Mouse (Mus musculus) left cerebral cortex, adult 2 months (tissue): ENCODE measurements around the gene Mocs2. TPM values are rescaled to one million over a fixed set of nuclear protein-coding genes. Genes with fewer than 3 reads are reported as not detected.

ENCODE experiments used
- DNase-seq, 2 experiments: peaks; one replicate each; pipeline ENCODE4 v3.0.0; 2021 to 2022; ENCODE audit warnings: low spot score in 2 of 2, mixed read lengths in 1 of 2; ENCODE audit errors: extremely low spot score in 1 of 2
- H3K27ac ChIP-seq: fragments of 200-600 bp; 2 replicates; pipeline ENCODE4 v1.8.1; 2022
- H3K4me3 ChIP-seq: fragments of 200-600 bp; 2 replicates; pipeline ENCODE4 v1.8.1; 2022
- CTCF ChIP-seq: fragments of 200-600 bp; IDR thresholded peaks from 2 replicates; pipeline ENCODE4 v1.8.1; 2022; ENCODE audit warnings: antibody characterized with exemption, mild to moderate bottlenecking, moderate library complexity
- intact Hi-C: fragments of 180-260 bp; cut with DNase I; formaldehyde crosslinking; loops from one replicate; pipeline ENCODE4 v1.15.1; 2025
- total RNA-seq, 2 experiments: library from RNA; stranded (reverse); gene quantifications; 2 replicates each; pipeline ENCODE4 v1.2.3; 2021

The Mocs2 gene
- total RNA-seq, 2 experiments from 2014 or later: 70.6 to 78.0 TPM

DNA sequence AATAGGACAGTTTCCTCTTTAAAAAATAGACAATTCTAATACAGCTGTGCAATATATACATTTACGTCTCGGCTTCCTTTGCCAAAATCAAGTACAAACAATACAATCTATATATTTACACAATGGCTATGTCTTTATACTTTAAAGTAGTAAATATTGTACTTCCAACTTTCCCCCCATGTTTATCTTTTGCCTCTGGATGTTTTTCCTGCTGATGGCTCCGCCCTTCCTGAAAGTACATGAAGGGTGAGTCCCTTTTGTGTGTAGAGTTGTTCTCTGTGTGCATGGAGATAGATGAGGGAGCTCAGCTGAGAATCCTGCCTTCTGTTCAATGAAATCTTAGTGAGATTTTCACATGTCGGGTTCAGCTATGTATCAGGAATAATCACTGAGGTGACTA is 15.3 kb downstream of the Mocs2 start:
- DNase-seq: no peak
- Histone ChIP-seq H3K4me3 (no peak overlapping the region), H3K27ac (no peak overlapping the region)
- TF ChIP-seq CTCF: no peak
- intact Hi-C loops: loop anchor here (5.0 kb wide), 2 partner anchors 259 to 1884 kb away; partner anchors contain the start of gene Pelo

DNA sequence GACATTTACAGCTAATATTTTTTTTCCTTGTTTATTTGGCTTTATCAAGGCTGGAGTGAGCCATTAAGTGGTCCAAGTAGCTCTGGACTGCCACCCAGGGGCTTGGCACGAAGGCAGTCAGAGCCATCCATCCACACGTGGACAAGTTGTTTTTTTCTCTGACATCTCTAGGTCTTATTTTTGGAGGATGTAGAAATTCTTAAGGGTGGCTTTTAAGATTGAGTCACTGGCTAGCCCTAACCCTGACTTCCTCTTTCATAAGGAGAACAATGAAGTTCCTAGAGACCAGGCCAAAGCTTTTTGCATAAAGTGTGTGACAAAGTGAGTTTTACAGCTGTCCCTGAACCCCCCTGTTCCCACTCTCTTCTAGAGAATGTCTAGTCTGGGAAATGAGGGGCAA is 16.5 kb downstream of the Mocs2 start:
- DNase-seq: no peak
- intact Hi-C loops: loop anchor here (5.0 kb wide), 2 partner anchors 258 to 1883 kb away; partner anchors contain the start of gene Pelo
- Histone ChIP-seq H3K4me3 (no peak overlapping the region), H3K27ac (no peak overlapping the region)
- TF ChIP-seq CTCF: no peak

DNA sequence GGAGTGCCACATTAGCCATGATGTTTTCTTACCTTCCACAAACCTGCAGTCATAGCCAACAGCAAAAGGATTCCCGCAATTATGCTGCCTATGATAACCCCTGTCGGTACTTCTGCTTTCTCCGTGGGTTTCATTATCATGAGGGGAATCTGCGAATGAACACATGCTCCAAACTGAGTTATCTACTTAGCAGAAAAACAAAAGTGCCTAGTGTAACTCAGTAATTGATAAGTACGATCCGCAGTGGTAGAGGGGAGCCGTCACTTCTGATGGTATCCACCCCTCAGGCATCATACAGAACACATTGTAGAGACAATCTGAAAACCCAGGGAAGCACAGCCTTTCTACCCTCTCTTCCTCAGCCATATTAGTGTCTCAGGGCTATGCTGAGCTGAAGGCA is 19.0 kb downstream of the Mocs2 start:
- Histone ChIP-seq H3K4me3 (no peak overlapping the region), H3K27ac (no peak overlapping the region)
- no peak for DNase-seq
- TF ChIP-seq CTCF: no peak
- intact Hi-C loops: no loop called here

DNA sequence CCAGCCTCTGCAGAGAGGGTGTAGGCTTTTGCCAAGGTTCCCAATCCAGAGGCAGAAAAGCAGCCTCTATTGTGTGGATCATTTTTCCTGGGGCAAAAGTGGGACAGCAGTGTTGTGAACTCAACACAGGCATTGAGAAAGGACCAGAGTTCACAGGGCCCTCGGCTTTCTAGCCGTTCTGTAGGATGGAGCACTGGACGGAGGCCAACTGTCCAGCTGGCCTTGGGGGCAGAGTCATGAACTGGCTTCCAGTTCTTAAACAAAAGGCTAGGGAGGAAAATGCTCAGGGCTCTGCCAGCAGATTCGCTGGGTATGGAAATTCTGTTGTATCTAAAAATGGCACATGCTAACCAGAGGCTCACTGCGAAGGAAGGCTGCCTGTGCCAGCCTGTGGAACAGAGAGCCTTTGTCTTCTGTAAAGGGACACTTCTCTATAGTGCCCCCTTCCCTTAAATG is 20.5 kb downstream of the Mocs2 start:
- no peak for TF ChIP-seq CTCF
- intact Hi-C loops: no loop called here

DNA sequence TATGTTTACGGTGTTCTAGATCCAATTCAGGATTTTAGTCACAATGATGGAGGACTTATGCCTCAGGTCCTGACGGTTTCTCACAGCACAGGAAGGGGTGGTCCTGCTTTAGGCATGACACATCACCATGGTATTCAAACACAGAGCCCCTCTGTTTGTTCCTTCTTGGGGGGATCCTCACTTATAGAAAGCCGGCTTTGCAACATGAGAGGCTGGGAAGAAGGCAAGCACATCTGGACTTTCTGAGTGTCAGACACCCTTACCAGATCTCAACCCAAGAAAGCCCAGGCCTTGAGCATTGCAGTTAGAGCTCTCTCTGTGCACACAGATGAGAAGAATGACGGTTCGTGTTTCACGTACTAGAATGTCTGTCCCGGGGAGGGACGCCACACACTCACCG is 21.1 kb downstream of the Mocs2 start:
- Histone ChIP-seq H3K4me3 (no peak overlapping the region), H3K27ac (no peak overlapping the region)
- TF ChIP-seq CTCF: no peak
- intact Hi-C loops: no loop called here
- no peak for DNase-seq

More for the DNA sequence above, 20.5 kb downstream of the Mocs2 start:
- H3K27ac ChIP-seq: no peak overlapping the region
- H3K4me3 ChIP-seq: no peak overlapping the region
- DNase-seq: peak; percentile 34 to 53

DNA sequence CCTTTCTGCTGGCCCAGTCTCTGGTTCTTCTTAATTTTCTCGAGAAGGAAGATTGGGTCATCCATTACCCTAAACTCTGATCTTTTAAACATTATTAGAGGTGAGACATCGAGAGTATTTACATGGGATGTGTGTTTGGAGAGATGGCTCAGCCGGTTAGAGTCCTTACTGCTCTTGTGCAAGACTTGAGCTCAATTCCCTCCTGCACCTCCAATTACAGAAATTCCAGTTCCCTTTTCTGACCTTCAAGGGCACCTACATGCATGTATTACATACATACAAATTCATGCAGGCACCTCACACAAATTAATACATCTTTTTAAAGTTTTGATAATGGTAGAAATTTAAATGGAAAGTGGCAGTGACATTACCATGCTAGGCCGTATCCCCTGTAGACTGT is 22.5 kb downstream of the Mocs2 start:
- Histone ChIP-seq H3K27ac (no peak overlapping the region), H3K4me3 (no peak overlapping the region)
- no peak for DNase-seq
- intact Hi-C loops: no loop called here
- TF ChIP-seq CTCF: no peak

DNA sequence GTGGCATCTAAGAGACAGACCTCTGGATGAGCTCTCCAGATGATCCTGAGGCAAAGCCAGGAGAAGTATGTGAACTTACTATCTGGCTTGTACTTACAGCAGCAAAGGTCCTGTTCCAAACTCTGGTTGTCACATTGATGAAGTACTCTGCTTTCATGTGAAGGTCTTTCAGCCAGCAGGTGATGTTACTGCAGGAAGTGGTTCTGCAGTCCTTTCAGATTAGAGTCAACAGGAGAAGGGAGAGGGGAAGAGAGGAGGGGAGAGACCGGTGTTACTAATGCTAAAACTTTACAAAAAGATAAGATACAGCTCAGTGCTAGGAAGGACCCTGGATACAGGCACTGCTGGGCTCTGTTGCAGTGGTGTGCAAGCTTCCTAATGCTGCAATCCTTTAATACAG is 25.3 kb downstream of the Mocs2 start:
- intact Hi-C loops: no loop called here
- Histone ChIP-seq H3K27ac (no peak overlapping the region), H3K4me3 (no peak overlapping the region)
- TF ChIP-seq CTCF: no peak
- no peak for DNase-seq

DNA sequence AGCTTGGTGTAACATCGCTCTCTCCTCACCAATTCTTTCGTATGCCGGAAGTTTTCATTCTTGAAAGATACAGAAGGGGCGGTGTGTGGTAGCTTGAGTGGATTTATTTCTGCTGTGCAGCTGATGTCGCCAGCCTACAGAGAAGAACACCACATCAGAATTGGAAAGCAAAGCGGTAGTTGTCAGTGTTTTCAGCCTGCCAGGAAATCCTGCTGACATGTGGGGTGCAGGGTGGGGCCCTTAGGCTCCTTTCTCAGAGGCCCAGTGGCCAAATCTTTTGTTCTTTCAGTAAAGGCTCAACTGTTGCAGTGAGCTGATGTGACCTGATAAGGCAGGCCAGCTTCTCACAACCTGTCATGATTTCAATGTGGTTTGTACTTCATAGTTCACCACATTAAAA is 27.8 kb downstream of the Mocs2 start:
- no peak overlapping the region for H3K4me3 ChIP-seq
- intact Hi-C loops: no loop called here
- no peak for DNase-seq
- no peak overlapping the region for H3K27ac ChIP-seq
- TF ChIP-seq CTCF: no peak

DNA sequence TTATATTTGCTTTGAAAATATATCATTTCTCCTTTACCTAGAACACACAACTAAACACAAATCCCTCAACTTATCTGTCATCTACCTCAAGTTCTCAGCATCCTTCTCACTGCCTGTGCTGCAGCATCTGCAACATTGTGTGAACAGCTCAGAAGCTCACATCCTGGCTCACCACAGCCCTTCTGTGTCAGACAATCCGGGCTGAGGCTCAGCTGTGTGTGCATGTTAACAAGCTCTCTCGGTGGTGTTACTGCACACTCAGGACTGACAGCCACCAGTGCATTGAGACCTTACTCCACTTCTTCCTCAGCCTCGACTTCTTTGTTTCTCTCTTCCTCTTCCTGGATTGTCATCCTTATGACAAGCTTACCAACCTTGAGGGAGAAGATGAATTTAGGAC is 30.9 kb downstream of the Mocs2 start:
- H3K4me3 ChIP-seq: no peak overlapping the region
- no peak for DNase-seq
- H3K27ac ChIP-seq: no peak overlapping the region
- intact Hi-C loops: no loop called here
- no peak for TF ChIP-seq CTCF

DNA sequence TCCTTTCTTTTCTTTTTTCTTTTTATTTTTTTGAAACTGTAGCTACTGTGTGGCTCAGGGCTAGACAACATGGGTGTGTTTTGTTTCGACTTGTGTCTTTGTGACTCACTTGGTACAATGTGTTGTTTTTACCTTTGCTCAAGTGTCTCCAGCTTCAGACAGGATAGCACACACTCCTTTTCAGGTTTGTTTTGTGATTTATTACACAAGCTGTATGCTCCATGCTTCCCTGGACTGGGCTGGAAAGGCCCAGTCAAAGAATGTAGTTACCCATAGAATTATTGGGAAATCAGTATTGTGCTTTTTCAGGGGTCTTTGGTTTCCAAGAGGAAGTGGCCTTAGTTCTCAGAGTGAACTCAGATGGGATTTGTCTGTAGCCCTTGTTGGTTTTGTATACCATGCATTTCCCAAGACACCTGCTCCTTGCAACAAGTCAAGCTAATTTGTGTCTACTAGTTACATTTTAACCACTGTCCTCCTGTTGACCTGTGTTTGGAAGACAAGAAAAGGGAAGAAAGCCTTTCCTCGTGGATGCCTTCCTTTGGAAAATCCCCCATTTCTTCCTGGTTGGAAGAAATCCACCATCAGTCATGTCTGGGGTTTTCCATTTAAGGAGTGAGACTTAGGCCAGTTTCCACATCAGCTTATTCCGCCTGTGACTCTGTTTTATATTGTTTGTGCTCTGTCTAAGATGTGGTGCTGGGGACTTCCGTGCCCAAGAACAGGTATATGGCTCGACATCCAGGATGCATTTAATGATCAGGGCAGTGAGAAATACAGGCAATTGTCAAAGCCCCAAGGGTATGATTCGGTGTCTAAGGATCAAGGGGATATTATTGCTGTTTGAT is 34.5 kb downstream of the Mocs2 start:
- intact Hi-C loops: no loop called here
- TF ChIP-seq CTCF: no peak
- no peak for DNase-seq
- H3K4me3 ChIP-seq: no peak overlapping the region
- no peak overlapping the region for H3K27ac ChIP-seq

DNA sequence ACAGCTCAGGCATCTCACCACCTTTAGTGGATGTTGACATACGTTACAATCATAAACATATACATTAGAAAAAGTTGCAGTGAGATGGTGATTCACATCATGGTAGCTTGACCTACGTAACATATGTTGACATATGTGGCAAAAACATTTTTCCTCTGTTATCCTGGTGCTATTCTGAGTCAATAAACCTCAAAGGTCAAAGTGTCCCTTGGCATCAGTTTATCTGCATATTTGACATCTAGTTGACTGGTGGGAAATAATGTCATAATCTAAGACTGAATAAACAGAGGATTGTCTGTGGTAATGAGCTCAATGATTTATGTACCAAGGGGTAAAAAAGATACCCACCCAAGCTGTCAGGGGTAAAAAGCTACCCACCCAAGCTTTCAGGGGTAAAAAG is 35.1 kb downstream of the Mocs2 start:
- Histone ChIP-seq H3K27ac (no peak overlapping the region), H3K4me3 (no peak overlapping the region)
- intact Hi-C loops: no loop called here
- TF ChIP-seq CTCF: no peak
- no peak for DNase-seq

DNA sequence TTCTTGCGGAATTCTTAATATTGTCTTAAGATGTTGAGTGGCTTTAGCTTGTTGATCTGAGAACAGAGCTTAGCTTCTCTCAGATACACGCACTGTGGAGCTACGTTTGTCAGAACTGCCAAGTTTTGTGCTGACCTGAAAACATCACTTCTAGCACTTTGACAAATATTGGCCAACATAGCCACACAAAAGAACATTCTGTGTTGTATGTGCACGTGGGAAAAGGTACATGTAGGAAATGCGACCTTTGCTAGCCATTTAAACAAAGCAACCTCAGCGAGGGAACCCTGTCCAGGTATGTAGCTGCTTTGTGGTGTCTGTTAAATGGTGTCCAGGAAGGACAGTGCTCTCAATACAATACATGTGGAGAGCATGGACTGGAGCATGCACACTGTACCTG is 36.0 kb downstream of the Mocs2 start:
- intact Hi-C loops: no loop called here
- Histone ChIP-seq H3K27ac (no peak overlapping the region), H3K4me3 (no peak overlapping the region)
- DNase-seq: no peak
- TF ChIP-seq CTCF: no peak

DNA sequence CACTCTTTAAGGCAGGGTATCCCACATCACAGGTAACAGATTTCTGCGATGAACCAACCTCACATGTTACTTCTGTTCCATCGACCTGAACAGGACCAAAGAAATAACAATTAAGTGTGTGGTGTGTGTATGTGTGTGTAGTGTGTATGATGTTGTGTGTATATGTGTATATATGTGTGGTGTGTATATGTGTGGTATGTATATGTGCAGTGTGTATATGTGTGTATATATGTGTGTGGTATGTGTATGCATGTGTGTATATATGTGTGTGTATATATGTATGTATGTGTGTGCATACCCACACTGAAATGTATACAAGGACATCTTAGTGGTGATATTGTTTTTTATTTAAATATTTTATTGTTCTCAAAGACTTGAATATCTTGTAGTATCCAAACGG is 36.4 kb downstream of the Mocs2 start:
- DNase-seq: no peak
- no peak for TF ChIP-seq CTCF
- intact Hi-C loops: no loop called here
- H3K4me3 ChIP-seq: no peak overlapping the region
- H3K27ac ChIP-seq: no peak overlapping the region
